Mouse (Mus musculus): ENCODE results near the gene Hcls1. TPM values are rescaled to one million over a fixed set of nuclear protein-coding genes. Genes with fewer than 3 reads are reported as not detected.
A peak's percentile ranks its signal among the peaks of the same experiment; 100 is the strongest.

Gene Hcls1
- polyA plus RNA-seq, 2 experiments, result 5.1 to 12.3 TPM

DNA sequence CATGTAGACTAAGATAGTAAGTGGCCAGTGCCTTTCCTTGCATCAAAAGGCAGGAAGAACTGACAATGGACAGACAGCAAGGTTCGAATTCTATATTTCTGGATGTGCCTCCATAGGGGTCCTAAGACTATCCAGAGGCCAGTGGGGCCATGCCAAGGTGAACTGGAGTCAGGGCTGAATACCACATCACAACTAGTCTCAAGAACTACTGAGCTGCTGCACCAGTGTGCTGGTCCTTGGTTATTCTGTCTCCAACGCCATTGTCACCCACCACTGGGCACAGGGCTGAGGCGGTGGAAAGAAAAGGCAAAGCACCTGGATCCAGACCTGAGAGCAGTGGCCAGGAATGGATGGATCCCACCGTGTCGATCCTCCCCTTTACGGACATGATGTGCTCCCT is 2.2 kb upstream of the Hcls1 start:
- H3K9ac ChIP-seq (replicated peaks), result no peak overlapping the region
- TF ChIP-seq EP300 (IDR thresholded peaks at IDR 0.05; ENCODE audit: low read depth) (no peak), CTCF (IDR thresholded peaks at IDR 0.05; ENCODE audit: low read depth) (no peak)
- 83% methylated on average over 6 of the region's 6 CpGs for WGBS (ENCODE audit: insufficient replicate concordance)
- no peak for DNase-seq (ENCODE audit: low read depth in 3 of 3, low spot score in 3 of 3)
- peaks cover 0 to 11% of the 10 kb centered on the region in 2 experiments; a peak in 3 of 4 replicates for H3K4me1 ChIP-seq (replicated peaks; ENCODE audit: control insufficient read depth in 2 of 2, insufficient read depth in 2 of 2, low read length in 1 of 2)
- no peak overlapping the region for H3K4me3 ChIP-seq (ENCODE audit: insufficient read depth in 1 of 2, low read depth in 2 of 2, low read length in 2 of 2)
- H3K27ac ChIP-seq, result no peak overlapping the region
- no peak for ATAC-seq (ENCODE audit: insufficient read depth)
- no peaks in the 10 kb centered on the region for H3K27me3 ChIP-seq (ENCODE audit: control insufficient read depth, insufficient read depth, low read length)
- H3K4me2 ChIP-seq (ENCODE audit: low read depth), result no peak overlapping the region
- peaks cover 12% of the 10 kb centered on the region for H3K36me3 ChIP-seq (replicated peaks; ENCODE audit: control insufficient read depth, insufficient read depth, low read depth)
- H3K9me3 ChIP-seq (ENCODE audit: control insufficient read depth, low read length), result no peaks in the 10 kb centered on the region

DNA sequence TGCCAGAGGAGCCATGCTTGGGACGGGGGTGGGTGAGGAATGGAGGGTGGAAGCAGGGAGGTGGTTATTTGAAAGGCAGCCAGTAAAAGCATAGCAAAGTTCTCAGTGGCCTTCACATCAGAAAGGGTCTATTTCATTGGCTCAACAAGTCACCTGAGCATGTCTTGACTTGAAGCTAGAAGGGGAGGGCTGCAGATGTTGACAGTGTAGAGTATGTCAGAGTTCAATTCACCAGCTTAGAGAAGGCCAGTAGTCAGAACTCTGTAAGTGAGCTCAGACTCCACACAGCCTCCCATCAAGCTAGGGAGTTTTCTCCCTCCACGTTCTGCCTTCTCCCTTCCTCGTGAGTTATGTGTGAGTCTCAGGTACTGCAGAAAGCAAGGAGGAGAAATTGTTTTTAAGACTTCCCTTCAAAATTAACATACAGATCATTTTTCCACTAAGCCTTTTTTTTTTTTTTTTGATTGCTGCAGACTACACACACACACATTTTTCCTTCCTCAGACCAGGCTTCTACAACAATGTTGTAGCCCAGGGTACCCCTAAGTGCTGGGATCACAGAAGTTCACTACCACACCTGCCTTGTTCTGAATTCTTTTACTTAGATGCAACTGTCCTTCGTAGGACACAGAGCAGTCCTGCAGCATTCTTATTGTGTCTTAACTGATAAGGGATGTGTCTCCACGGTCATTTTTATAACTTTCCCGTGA is 497 bp upstream of the Hcls1 start:
- ATAC-seq (ENCODE audit: insufficient read depth) (peak; percentile 23; the same call in 1 of the 2 replicates), DNase-seq (ENCODE audit: low read depth in 3 of 3, low spot score in 3 of 3) (no peak)
- Histone ChIP-seq H3K9ac (replicated peaks) (peak overlapping the region; percentile 49; the same call in 1 of the 2 replicates), H3K27ac (no peak overlapping the region), H3K4me1 (replicated peaks; ENCODE audit: control insufficient read depth in 2 of 2, insufficient read depth in 2 of 2, low read length in 1 of 2) (peaks cover 0 to 11% of the 10 kb centered on the region in 2 experiments; a peak in 3 of 4 replicates), H3K36me3 (replicated peaks; ENCODE audit: control insufficient read depth, insufficient read depth, low read depth) (peaks cover 8% of the 10 kb centered on the region), H3K4me2 (ENCODE audit: low read depth) (peak overlapping the region; percentile 48), H3K9me3 (ENCODE audit: control insufficient read depth, low read length) (no peaks in the 10 kb centered on the region), H3K27me3 (ENCODE audit: control insufficient read depth, insufficient read depth, low read length) (no peaks in the 10 kb centered on the region), H3K4me3 (ENCODE audit: insufficient read depth in 1 of 2, low read depth in 2 of 2, low read length in 2 of 2) (peak overlapping the region in 1 of 2 experiments; percentile 33; a peak in 2 of 4 replicates)
- WGBS (ENCODE audit: insufficient replicate concordance), result 16% methylated on average over 6 of the region's 6 CpGs
- TF ChIP-seq EP300 (IDR thresholded peaks at IDR 0.05; ENCODE audit: low read depth), result no peak
- no peak for TF ChIP-seq CTCF (IDR thresholded peaks at IDR 0.05; ENCODE audit: low read depth)

GRCm38 (mm10) chr16:36935814-36936213 is 1.0 kb downstream of the Hcls1 start:
- peaks cover 0 to 11% of the 10 kb centered on the region in 2 experiments; a peak in 3 of 4 replicates for H3K4me1 ChIP-seq (replicated peaks; ENCODE audit: control insufficient read depth in 2 of 2, insufficient read depth in 2 of 2, low read length in 1 of 2)
- no peak overlapping the region for H3K27ac ChIP-seq
- no peaks in the 10 kb centered on the region for H3K27me3 ChIP-seq (ENCODE audit: control insufficient read depth, insufficient read depth, low read length)
- TF ChIP-seq EP300 (IDR thresholded peaks at IDR 0.05; ENCODE audit: low read depth) (no peak), CTCF (IDR thresholded peaks at IDR 0.05; ENCODE audit: low read depth) (no peak)
- H3K4me2 ChIP-seq (ENCODE audit: low read depth), result peak overlapping the region; percentile 48; the same call in 1 of the 2 replicates
- peak overlapping the region in 1 of 2 experiments; percentile 14; a peak in 1 of 4 replicates for H3K4me3 ChIP-seq (ENCODE audit: insufficient read depth in 1 of 2, low read depth in 2 of 2, low read length in 2 of 2)
- WGBS (ENCODE audit: insufficient replicate concordance), result 30% methylated on average over 3 of the region's 3 CpGs
- ATAC-seq (ENCODE audit: insufficient read depth) (no peak), DNase-seq (ENCODE audit: low read depth in 3 of 3, low spot score in 3 of 3) (no peak)
- H3K9me3 ChIP-seq (ENCODE audit: control insufficient read depth, low read length), result no peaks in the 10 kb centered on the region
- no peak overlapping the region for H3K9ac ChIP-seq (replicated peaks)
- H3K36me3 ChIP-seq (replicated peaks; ENCODE audit: control insufficient read depth, insufficient read depth, low read depth), result peaks cover 5% of the 10 kb centered on the region; the same call in 1 of the 2 replicates

- WGBS (ENCODE audit: insufficient replicate concordance), result 34% methylated on average over 6 of the region's 6 CpGs
- H3K9me3 ChIP-seq (ENCODE audit: control insufficient read depth, low read length), result no peaks in the 10 kb centered on the region
- H3K27ac ChIP-seq, result no peak overlapping the region
- TF ChIP-seq CTCF (IDR thresholded peaks at IDR 0.05; ENCODE audit: low read depth), result no peak
- no peak for TF ChIP-seq EP300 (IDR thresholded peaks at IDR 0.05; ENCODE audit: low read depth)
- DNase-seq (ENCODE audit: low read depth in 3 of 3, low spot score in 3 of 3) (no peak), ATAC-seq (ENCODE audit: insufficient read depth) (no peak)
- H3K4me1 ChIP-seq (replicated peaks; ENCODE audit: control insufficient read depth in 2 of 2, insufficient read depth in 2 of 2, low read length in 1 of 2), result no peaks in the 10 kb centered on the region; a peak in 1 of 4 replicates
- H3K36me3 ChIP-seq (replicated peaks; ENCODE audit: control insufficient read depth, insufficient read depth, low read depth), result no peaks in the 10 kb centered on the region
- H3K9ac ChIP-seq (replicated peaks), result no peak overlapping the region
- H3K4me3 ChIP-seq (ENCODE audit: insufficient read depth in 1 of 2, low read depth in 2 of 2, low read length in 2 of 2), result no peak overlapping the region
- no peaks in the 10 kb centered on the region for H3K27me3 ChIP-seq (ENCODE audit: control insufficient read depth, insufficient read depth, low read length)
- H3K4me2 ChIP-seq (ENCODE audit: low read depth), result no peak overlapping the region
Observed at GRCm38 (mm10) chr16:36941137-36941727, 6.4 kb downstream of the Hcls1 start.

DNA sequence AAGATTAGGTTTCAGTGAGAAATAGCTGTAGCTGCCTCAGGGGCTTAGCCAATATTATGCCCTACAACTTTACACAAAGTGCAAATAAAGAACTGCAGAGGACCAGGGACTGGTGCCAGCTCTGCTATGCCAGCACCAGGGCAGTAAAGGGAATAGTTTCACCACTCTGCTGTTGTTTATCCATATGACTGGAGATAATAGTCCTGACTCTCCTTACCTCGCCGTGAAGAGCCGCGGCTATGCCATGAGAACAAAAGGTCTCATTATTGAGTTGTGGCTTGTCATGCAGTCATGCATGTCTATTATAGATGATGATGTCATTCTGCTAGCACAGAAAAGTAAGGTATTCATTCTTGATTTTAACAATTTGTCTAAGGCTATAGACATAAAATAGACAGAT is 7.1 kb downstream of the Hcls1 start:
- Histone ChIP-seq H3K4me2 (ENCODE audit: low read depth) (no peak overlapping the region), H3K27me3 (ENCODE audit: control insufficient read depth, insufficient read depth, low read length) (no peaks in the 10 kb centered on the region), H3K27ac (no peak overlapping the region), H3K36me3 (replicated peaks; ENCODE audit: control insufficient read depth, insufficient read depth, low read depth) (no peaks in the 10 kb centered on the region), H3K9ac (replicated peaks) (no peak overlapping the region), H3K4me3 (ENCODE audit: insufficient read depth in 1 of 2, low read depth in 2 of 2, low read length in 2 of 2) (no peak overlapping the region), H3K4me1 (replicated peaks; ENCODE audit: control insufficient read depth in 2 of 2, insufficient read depth in 2 of 2, low read length in 1 of 2) (no peaks in the 10 kb centered on the region), H3K9me3 (ENCODE audit: control insufficient read depth, low read length) (no peaks in the 10 kb centered on the region)
- 85% methylated on average over 4 of the region's 4 CpGs for WGBS (ENCODE audit: insufficient replicate concordance)
- ATAC-seq (ENCODE audit: insufficient read depth), result no peak
- DNase-seq (ENCODE audit: low read depth in 3 of 3, low spot score in 3 of 3), result no peak
- TF ChIP-seq EP300 (IDR thresholded peaks at IDR 0.05; ENCODE audit: low read depth) (no peak), CTCF (IDR thresholded peaks at IDR 0.05; ENCODE audit: low read depth) (no peak)
